Mouse (Mus musculus): ENCODE data around the gene 4930558C23Rik.
"Not testable (repeated sequence)": the region's sequence is repeated elsewhere in the genome, so short reads cannot be mapped to it uniquely, and the experiment has no call there.

4930558C23Rik gene

DNA sequence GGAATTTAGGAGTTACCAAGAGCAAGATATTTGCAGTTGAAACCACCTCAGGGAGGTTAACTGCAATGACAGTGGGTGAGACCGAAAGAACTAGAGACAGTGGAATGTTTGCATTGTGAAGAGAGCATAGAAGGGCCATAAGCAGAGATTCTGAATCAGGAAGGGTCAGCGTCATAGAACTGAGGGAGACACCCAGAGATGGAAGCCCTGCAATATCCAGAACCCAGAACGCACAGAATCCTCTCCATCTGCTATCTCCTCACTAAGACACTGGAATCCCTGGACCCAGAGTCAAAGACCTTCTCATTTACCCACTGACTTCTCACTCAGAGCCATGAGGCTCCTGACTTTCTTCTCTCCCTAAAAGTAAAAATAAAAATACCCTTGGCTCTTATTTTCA lies at the start of gene 4930558C23Rik:
TSS of gene 4930558C23Rik (minus strand) at position 101 of the 400 bp plus-strand sequence.
- no peak for DNase-seq

DNA sequence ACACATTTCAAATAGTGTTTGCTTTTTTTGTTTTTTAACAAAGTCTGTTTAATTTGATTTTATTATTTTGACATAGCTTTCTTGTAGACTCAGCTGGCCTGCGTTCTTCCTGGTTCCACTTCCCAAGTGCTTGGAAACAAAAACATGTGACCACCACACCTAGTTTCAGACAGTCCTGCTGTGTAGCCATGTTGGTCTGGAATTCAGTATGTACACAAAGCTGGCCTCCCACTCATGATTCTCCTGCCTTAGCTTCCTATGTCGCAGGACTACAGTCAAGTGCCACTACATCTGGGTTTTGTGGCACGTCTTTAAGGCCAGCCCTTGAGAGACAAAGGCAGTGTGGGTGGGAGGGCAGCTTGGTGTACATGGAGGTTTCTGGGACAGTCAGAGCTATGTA lies 48.3 kb upstream of the 4930558C23Rik start:
- DNase-seq, result no peak

DNA sequence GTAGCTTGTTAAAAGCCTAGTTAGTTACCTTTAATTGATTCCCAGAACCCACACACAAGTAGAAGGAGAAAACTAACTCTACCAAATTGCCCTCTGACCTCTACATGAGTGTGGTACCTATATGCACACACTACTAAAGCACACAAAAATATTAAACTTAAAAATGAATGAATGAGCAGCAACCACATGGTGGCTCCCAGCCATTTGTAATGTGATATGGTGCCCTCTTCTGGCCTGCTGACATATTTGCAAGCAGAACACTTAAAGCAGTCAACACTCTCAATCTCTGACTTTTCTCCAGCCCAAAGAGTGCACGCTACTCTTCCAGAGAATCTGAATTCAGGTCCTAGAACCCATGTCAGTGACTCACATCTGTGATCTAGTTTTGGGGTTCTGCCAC lies 47.8 kb upstream of the 4930558C23Rik start:
- DNase-seq, result peak; percentile 16 to 22

DNA sequence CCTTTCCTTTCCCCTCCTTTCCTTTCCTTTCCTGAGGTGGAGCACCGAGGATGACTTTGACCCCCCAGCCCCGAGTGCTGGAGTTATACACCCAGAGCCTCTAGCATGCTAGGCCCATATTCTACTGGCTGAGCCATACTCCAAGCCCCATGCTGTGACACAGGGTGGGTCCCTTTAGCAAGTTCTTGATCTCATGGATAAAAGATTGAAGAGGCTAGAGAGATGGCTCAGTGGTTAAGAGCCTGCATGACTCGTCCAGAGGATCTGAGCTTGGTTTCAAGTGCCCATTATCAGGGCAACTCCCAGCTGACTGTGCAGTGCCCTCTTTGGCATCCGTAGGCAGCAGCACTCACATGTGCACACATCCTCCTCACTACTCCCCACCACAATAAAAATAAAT lies 42.7 kb upstream of the 4930558C23Rik start:
- no peak for DNase-seq

DNA sequence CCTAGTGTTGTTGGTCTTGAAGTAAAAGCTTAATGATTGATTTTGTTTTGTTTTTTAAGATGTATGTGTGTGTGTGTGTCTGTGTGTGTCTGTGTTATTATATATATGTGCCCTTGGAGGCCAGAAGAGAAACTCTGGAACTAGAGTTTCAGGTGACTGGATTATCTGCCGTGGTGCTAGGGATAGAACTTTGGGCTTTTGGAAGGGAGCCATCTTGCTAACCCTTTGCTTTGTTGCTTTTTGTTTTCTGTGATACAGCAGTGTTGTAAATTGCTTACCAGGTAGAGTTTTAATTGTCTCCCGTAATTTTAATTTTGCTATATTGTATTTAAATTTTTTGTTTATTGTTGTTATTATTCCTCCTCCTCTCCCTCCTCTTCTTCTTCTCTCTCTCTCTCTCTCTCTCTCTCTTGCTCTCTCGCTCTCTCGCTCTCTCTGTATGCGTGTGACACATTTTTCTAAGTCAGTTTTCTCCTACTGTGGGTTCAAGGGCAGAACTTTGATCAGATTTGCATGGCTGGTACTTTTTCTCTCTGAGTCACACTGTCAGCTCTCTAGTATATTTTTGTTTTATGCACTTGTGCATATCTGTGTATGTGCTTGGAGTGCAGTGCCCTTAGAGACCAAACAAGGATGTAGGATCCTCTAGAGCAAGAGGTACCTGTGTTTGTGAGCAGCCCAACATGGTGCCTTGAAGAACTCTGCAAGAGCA lies 39.9 kb upstream of the 4930558C23Rik start:
- DNase-seq, result no peak

DNA sequence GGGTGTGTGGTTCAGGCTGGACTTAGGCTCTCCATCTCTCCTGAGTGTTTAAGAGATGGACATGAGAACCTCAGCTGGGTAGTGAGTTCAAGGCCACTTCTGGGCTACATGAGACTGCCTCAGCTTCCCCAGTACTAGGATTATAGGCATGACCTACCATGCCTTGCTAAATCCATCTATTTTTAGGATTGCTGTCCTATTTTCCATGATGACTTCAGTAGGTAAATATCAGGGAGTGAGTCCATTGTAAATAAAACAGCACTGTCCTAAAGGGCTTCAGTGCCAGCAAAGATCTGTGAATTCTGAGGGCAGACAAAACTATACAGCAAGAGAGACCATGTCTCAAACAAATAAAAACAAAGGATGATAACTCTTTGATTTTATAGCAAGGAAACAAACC lies 37.0 kb upstream of the 4930558C23Rik start:
- no peak for DNase-seq

DNA sequence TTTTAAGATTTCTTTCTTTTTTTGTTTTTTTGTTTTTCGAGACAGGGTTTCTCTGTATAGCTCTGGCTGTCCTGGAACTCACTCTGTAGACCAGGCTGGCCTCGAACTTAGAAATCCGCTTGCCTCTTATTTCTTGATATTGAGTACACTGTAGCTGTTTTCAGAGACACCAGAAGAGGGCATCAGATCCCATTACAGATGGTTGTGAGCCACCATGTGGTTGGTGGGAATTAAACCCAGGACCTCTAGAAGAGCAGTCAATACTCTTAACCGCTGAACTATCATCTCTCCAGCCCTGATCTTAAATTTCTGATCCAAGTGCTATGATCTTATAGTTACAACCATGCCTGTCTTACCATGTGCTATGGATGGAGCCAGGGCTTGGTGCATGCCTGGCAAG lies 36.0 kb upstream of the 4930558C23Rik start:
- not testable (repeated sequence) for DNase-seq

DNA sequence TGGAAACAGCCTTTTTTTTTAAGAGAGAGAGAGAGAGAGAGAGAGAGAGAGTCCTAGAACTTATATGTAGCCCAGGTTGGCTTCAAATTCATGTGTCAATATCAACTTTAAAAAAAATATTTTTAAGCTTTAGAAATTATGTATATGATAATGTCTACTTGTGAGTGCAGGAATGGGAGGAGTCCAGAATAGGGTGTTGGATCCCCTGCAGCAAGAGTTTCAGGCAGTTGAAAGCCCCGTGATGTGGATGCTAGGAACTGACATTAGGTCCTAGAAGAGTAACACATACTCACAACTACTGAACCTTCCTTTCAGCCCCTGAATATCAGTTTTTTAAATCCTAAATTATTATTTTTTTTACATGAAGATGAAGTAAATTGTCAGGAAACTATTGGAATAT lies 32.9 kb upstream of the 4930558C23Rik start:
- no peak for DNase-seq

DNA sequence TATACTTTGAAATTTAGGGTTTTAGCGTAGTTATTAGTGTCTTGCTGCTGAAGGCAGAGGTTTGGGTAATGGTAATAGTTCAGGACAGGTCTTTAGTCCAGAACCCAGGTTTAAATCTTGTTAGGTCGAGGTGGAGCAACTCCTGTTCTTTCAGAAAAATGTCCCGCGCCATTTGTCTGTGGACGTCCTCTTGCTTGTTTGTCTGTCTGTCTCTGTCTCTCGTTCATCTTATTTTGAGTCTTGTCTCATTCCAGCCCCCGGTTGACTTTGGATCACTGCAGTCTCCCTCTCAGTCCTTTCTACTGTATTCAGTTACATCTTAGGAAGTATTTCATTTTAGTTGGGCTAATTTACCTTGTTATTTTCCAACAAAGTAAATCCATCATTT lies 32.3 kb upstream of the 4930558C23Rik start:
- DNase-seq, result no peak

DNA sequence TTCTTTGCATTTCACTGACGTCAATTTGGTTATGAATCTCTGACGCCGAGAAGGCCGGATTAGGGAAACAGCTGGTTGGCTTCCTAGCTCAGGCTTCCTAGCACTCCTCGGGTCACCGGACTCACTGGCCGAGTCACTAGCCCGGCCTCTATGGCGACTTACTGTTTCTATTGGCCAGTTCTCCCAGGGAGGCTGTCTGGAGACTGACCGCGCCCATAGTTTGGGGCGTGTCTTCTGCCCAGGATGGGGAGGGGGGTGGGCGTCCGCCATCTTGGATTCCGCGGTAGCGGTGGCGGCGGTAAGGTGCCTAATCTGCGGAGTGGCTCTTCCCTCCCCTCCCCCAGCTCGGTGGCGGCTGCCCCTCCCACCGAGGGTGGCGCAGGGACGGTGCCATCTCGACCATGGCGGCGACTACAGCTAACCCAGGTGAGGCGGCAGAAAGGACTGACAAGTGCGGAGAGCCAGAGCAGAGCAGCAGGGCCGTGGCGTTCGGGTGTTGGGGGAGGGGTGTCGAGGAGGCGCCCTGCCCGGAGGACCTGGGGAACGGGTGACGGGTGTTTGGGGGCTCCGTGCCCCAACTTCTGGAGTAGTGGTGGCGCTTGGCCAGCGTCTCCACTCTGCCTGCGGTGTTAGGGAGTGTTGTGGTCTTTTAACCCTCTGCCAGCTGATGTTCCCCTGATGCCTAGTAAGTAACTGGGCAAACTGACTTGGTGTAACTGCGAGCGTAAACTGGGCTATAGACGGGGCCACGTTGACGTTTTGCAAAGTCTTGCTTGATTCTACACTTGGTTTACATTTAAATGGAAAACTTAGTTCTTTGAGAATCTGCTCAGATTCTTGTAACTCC lies 31.7 kb upstream of the 4930558C23Rik start, which contains the start of gene Arnt:
TSS of gene Arnt (plus strand) at position 253 of the 847 bp plus-strand sequence.
- peak; percentile 87 to 89 for DNase-seq

DNA sequence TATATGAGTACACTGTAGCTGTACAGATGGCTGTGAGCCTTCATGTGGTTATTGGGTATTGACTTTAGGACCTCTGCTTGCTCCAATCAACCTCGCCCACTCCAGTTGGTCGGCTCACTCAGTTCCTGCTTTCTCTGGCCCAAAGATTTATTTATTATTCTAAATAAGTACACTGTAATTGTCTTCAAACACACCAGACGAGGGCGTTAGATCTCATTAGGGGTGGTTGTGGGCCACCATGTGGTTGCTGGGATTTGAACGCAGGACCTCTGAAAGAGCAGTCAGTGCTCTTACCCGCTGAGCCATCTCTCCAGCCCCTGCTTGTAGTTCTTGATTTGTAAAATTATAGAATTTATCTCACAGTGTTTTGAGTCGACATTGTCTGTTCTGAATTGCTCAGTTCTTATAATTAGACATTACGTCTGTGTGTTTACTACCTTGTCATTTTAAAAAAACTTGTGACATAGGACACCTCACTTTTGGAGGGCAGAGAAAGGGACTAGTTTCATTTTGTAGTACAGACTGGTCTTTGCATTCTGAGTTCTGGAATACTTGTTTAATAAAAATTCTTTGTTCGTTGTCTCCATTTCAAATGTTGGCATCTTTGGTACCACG lies 30.8 kb upstream of the 4930558C23Rik start:
- DNase-seq, result no peak

DNA sequence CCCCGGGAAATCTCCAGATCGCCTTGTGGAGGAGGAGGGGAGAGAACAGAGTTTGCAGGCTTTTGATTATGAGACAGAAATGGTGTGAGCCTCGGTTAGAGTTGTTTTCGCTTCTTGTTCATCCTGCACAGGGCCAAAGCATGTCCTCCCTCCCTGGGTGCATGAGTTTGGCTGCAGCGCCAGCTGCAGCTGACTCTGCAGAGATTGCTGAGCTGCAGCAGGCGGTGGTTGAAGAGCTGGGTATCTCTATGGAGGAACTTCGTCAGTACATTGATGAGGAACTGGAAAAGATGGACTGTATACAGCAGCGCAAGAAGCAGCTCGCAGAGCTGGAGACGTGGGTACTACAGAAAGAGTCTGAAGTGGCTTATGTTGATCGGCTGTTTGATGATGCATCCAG lies 25.8 kb upstream of the 4930558C23Rik start:
- DNase-seq, result not testable (repeated sequence)

DNA sequence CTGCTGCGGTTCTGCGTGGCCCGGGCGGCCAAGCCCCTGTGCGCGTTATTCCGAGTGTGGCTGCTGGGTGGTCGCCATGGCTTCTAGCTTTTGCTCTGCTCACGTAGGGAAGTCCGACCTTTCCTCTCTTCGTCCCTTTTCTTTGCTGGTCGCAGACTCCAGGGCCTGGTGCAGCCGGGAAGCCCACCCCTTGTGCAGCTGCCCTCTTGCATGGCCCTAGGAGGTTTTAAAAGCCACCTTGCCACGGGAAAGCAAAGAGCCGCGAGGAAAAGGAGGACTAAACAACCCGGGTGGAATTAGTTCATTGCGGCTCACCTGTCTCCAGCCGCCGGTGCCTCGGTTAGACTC lies 25.2 kb upstream of the 4930558C23Rik start:
- DNase-seq, result peak; percentile 19 to 20

DNA sequence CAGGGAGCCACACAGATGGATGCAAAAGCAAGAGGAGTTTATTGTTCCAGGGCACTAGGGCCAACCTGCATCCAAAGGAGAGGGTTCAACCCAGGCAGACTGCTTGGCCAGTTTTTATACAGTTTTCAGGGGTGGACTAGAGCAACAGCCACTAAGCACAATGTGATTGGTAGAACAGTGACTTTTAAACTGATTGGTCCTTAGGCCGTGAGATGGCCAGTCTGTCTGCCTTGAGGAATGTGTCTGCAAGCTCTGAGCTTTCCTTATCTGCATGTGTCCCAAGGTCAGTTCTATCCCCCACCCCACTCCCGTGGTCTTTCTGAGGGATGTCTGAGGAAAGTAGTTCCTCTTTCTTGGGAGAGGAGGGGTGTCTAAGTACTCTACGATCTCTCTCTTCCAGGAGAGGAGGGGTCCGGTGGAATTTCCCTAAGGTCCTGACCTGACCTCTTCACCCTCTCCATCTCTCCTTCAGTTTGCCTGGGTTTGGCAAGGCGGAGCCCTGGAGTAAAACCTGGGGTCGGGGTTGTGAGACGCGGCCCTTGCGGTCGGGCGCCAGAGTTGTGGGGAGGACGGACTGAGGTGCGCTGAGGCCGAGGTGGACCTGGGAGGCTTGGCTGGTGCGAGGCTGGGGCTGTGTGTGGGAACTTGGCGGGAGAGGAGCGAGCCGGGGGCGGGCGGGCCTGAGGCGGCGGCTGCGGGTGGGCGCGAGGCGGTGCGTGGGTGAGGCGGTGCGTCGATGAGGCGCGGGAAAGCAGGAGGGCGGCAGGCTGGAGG lies 24.7 kb upstream of the 4930558C23Rik start:
- DNase-seq, result not testable (repeated sequence)

DNA sequence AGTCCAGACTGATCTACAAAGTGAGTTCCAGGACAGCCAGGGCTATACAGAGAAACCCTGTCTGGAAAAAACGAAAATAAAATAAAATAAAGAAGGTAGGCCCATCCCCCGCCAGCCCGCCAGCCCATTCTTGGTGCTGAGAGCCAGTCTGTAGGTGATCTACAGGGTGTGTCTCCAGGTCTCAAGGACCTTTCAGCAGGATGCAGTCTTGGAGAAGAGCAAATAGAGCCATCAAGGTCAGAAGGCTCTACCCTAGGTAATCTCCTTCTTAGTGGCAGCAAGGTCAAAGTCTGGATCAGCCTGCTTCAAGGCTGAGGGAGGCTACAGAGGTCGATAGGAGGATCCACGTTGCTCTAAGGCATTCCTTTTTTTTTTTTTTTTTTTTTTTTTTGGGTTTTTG lies 23.8 kb upstream of the 4930558C23Rik start:
- not testable (repeated sequence) for DNase-seq

DNA sequence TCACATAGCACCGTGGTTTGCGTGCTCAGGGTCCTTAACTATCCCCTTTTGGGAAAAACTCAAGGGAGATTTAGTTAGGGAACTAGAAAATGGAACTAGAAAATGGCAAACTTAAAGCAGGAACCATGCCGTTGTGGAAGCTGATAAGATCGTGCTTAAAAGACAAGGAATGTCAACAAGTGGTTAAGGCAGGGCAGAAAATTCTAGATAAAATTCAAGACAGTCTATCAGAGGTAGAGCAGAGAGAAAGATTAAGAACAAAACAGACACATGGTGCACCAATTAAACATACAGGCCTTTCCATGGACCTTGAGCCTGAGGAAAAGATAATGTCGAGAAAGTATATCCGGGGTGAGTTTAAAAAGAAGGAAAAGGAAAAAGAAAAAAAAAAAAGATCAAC lies 15.2 kb upstream of the 4930558C23Rik start:
- DNase-seq, result no peak

DNA sequence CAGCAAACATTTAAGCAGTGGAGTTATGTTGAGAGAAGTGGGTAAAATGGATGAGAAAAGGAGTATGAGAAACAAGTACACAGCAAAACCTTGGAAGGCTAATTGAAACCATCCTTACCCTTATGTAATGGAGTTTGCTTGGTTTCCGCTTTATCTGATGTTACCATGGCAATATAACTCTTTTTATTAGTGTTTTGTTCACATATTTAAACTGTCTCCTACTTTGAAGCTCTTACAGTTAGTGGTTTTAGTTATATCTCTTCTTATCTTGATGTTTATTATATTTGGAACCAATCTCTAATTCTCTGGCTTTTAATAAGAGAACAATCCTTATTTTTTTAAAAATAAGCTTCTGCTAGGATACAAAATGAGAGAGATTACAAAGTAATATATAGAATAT lies 9.6 kb upstream of the 4930558C23Rik start:
- DNase-seq, result no peak

DNA sequence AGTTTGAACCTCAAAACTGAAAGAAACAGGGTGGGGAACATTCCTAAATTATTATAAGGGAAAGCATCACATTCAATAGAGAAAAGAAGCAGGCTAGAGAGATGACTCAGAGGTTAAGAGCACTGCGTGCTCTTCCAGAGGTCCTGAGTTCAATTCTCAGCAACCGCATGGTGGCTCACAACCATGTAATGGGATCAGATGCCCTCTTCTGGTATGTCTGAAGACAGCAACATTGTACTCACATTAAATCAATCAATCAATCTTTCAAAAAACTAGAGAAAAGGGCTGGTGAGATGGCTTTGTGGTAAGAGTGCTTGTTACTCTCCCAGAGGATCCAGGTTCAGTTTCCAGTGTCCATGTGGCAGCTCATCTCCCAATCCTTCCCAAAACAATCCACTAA lies 6.2 kb upstream of the 4930558C23Rik start:
- no peak for DNase-seq

DNA sequence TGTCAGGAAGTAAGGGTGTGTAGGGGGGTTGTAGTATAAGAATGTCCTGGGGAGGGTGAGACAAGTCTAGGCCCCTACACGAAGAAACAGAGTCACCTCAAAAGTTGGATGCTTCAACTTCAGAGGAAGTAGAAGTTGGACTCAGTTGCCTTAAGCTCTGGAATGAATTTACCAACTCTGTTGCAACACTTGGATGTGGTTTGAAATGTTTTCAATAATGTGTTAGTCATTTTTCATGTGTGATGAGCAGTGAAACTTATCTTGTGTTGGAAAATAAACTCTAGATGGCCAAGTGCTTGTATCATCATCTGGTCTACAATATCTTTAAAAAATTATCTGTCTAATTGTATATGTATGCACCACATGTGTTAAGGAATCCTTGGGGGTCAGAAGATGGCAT lies 5.1 kb upstream of the 4930558C23Rik start:
- DNase-seq, result no peak

DNA sequence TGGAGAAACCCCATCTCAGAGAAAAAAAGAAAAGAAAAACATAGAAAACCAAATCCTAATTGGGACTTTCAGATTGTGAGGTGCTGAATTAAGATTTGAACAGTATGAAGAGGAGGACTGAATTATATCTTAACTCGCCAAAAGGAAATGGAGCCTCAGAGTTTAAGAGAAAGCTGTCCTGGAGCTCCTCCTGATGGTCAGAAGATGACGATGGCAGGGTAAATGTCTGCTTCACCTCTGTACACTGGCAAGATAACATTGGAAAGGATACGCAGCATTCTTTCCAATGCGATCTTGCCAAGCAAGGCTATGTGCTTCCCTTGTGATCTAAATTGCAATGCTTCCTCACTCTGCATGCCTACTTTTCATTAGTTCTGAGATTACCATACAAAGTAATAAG lies 8.3 kb downstream of the 4930558C23Rik start:
- no peak for DNase-seq

DNA sequence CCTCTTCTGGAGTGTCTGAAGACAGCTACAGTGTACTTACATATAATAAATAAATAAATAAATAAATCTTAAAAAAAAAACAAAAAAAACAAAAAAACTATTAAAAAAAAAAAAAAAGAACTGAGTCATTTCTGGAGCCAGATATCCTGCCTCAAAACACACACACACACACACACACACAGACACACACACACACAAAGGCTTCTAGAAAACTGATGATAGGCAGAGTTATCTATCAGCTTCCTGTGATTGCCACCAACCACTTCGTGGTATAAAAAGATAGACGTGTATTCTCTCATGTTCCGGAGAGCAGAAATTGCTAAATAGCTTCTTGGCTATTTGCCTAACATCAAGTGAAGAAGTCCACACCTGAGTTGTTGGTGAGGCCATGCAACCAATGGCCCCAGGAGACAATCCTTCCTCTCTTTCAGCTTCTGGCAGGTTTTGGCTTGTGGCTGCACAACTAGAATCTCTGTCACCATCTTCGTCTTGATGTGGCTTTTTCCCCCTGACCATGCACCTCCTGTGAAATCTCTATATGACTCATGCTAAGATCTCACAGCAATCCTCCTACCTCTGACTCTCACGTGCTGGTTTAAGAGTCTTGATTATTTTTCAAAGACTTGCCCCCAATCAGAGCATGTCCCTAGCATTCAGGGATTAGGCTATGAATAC lies 17.1 kb downstream of the 4930558C23Rik start:
- no peak for DNase-seq

DNA sequence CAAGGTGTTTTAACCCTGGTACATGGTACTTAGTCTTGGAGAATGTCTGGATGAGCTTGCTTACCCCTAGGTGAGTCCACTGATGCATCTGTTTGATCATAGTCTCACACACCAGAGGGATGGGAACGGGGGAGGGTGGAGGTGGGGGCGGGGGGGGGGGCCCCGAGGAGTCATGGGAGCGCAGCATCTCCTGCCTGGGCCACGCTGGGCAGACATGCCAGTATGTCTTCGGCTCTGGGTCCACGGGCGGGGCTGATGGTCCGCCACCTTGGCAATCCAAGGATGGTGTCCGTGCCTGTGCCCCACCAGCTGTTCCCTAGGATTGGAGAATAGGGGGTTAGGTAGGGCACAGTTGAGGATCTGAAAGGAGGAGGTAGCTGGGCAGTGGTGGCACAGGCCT lies 29.4 kb downstream of the 4930558C23Rik start:
- no peak for DNase-seq
